ENCODE assay signal across 1 mouse cellular context in genomic region chr2:164947930-164948329, GRCm38 (mm10).
TF ChIP-seq lines count a peak whose summit lies in the region.

No protein-coding gene starts in this region.

TF ChIP-seq in MEL, 35 proteins besides CTCF, POLR2A, EP300 and RAD21:
- TF ChIP-seq MYC (IDR thresholded peaks at IDR 0.05; ENCODE audit: low read depth, low read length): no peak
- TF ChIP-seq POLR2AphosphoS5 (IDR thresholded peaks at IDR 0.05; ENCODE audit: borderline replicate concordance, low read depth, low read length): no peak
- TF ChIP-seq UBTF (IDR thresholded peaks at IDR 0.05; ENCODE audit: borderline replicate concordance, insufficient read depth, low read depth, low read length): no peak
- TF ChIP-seq ZKSCAN1 (IDR thresholded peaks at IDR 0.05; ENCODE audit: low read depth, low read length): no peak
- no peak for TF ChIP-seq MEF2A (IDR thresholded peaks at IDR 0.05; ENCODE audit: extremely low read depth, insufficient replicate concordance, low read depth, low read length, poor library complexity, severe bottlenecking)
- TF ChIP-seq MAFK (IDR thresholded peaks at IDR 0.05; ENCODE audit: borderline replicate concordance, low read depth, low read length): peak; percentile 73; the same call in 1 of the 2 replicates
- no peak for TF ChIP-seq ELF1 (IDR thresholded peaks at IDR 0.05; ENCODE audit: low read depth, low read length)
